Mouse (Mus musculus): ENCODE measurements around the gene Gm20715.
"Not testable (repeated sequence)": the region's sequence is repeated elsewhere in the genome, so short reads cannot be mapped to it uniquely, and the experiment has no call there.

The Gm20715 gene

GRCm38 (mm10) chr7:6419894-6420293 lies 9.8 kb downstream of the Gm20715 start:
- in situ Hi-C loops (cut with MboI, MseI): loop anchor here (5.0 kb wide), 1 partner anchor 63 kb away; no protein-coding TSS in a partner anchor

GRCm38 (mm10) chr7:6429381-6429780 lies 19.3 kb downstream of the Gm20715 start:
- in situ Hi-C loops (cut with MboI, MseI): no loop called here

DNA sequence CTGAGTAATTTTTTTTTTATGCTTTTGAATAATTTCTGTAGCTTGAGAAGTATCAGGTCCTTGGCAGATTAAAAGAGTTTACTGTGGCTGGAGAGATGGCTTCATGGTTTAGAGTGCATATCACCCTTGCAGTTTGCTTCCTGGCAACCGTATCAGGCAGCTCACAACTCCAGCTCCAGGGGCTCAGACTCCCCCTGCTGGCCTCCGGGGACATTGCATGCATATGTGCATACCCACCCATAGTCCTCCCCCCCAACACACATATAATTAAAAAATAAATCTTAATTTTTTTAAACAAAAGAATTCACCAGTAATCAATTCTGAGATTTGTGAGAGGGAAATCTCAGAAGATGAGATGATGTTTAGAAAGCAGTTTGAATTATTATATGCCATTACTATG lies 20.3 kb downstream of the Gm20715 start:
- in situ Hi-C loops (cut with MboI, MseI): loop anchor here (10.0 kb wide), 1 partner anchor 494 kb away; no protein-coding TSS in a partner anchor

- in situ Hi-C loops (cut with MboI, MseI): loop anchor here (10.0 kb wide), 1 partner anchor 486 kb away; no protein-coding TSS in a partner anchor
Measured at GRCm38 (mm10) chr7:6438388-6438787, 28.3 kb downstream of the Gm20715 start, which contains the start of gene Olfr1344. Gene Olfr1344, plus strand, starts transcription at chr7:6438688.

DNA sequence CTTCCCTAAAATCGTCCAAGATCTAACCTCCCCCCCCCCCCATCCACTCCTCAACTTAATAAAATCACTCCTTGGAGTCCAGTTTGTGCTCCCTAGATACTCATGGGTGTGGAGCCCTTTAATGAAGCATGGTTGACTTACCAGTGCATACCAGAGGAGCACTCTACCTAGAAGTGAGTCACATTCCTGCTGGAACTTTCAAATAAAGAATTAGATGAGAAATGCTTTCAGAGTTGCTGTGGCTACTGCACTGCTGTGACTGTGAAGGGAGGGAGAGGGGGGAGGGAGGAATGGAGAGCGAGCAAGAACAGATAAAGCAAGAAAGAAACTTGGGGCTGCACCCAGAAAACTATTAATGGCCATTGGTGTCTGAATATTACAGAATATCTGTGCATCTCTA lies 31.1 kb downstream of the Gm20715 start:
- in situ Hi-C loops (cut with MboI, MseI): no loop called here

GRCm38 (mm10) chr7:6447771-6448170 lies 37.7 kb downstream of the Gm20715 start:
- in situ Hi-C loops (cut with MboI, MseI): no loop called here

DNA sequence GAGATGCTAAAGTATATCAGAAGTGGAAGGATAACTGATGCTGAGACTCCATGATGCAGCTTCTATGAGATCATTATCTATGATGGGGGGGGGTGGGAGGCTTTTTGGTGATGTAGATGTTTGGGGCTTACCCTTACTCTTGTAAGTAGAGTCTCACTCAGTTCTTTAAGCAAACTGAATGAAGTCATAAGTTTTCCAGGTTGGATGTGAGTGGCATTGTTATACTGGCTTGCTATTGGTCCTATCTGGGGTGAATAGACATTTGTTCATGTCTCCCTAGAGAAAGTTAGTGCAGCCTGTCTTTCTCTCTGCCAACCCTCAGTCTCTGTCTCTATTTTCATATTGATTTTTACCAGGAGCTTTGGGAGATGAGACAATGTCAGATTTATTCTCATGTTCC lies 45.8 kb downstream of the Gm20715 start, which contains the start of gene Olfr1336:
Gene Olfr1336 (plus strand): TSS at position 301 of the 400 bp plus-strand sequence.
- in situ Hi-C loops (cut with MboI, MseI): no loop called here

DNA sequence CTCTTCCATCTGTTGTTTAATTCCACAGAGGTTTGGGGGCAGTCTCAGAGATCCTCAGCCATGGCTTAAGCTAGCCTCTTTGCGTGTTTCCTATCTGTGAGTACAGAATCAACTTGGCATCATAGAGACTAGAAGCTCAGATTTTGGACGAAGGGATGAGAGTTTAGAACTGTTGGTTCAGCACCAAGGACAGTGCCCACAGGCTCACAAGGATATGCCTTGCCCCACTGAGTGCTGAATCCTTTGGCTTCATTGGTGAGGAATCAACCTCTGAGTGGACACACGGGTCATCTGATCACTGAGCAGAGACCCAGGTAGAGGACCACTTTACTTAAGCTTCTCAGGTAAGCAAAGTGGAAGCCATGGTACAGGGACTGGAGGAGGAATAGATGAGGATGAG lies 46.3 kb downstream of the Gm20715 start:
- in situ Hi-C loops (cut with MboI, MseI): no loop called here

DNA sequence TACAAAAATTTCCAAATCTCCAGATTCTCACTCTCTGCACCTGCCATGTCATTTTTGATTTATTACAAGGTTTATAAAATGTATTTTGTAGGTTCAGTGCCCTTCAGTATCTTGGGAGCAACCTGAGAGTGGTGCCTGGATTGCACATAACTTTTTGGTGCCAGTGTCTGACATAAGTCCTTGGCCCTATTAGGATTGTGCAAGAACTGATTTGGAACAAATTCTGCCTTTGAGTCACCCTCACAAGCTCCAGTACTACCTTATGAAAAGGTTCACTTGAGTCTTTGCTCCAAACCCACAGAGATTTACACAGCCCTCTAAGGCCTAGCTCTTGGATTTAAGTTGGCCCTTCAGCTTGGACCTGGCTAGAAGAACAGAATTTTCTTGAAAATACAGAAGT lies 56.9 kb downstream of the Gm20715 start, which contains the start of gene Olfr1346:
Gene Olfr1346 (plus strand): TSS at position 151 of the 400 bp plus-strand sequence.
- in situ Hi-C loops (cut with MboI, MseI): no loop called here

DNA sequence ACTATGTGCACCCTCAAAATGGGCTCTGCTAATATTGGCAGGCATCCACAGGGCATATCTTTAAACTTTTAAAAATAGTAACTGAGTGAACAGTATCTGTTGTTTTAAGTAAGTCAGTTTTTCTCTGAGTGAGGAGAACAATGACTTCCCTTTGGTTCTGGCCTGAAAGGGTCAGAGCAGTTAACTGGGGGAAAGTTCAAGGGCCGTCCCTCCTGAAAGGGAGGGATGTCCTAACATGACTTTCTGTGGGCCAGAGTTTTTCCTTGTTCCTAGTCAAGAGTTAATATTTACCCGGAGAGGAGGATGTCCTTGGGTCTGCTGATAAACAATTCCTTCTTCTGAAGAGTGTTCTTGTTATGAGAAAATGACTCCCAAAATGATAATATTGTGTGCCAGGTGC lies 67.6 kb downstream of the Gm20715 start:
- in situ Hi-C loops (cut with MboI, MseI): not testable (repeated sequence)

- in situ Hi-C loops (cut with MboI, MseI): no loop called here
Measured at GRCm38 (mm10) chr7:6486841-6487240, 76.8 kb downstream of the Gm20715 start, which contains the start of gene Olfr5. Gene Olfr5, minus strand, starts transcription at chr7:6486941.
